Mouse (Mus musculus) adrenal gland, adult 18-20 months (tissue): ENCODE measurements around the gene Agbl4. TPM values are rescaled to one million over a fixed set of nuclear protein-coding genes. Genes with fewer than 3 reads are reported as not detected.
"Not testable (repeated sequence)": the region's sequence is repeated elsewhere in the genome, so short reads cannot be mapped to it uniquely, and the experiment has no call there.

Experiments used
- DNase-seq, 2 experiments: peaks; one replicate each; pipeline ENCODE4 v3.0.0; 2021 to 2022; ENCODE audit warnings: low spot score in 2 of 2
- total RNA-seq, 2 experiments: library from RNA; stranded (reverse); gene quantifications; 1 replicate in 1 of 2; 2 replicates in 1 of 2; pipeline ENCODE4 v1.2.3; 2021

The Agbl4 gene
- total RNA-seq, 2 experiments from 2014 or later: 0.96 to 1.3 TPM

- DNase-seq: no peak
Observed at GRCm38 (mm10) chr4:110916061-110916460, 518.6 kb downstream of the Agbl4 start.

GRCm38 (mm10) chr4:110916565-110916964 lies 519.1 kb downstream of the Agbl4 start:
- no peak for DNase-seq

- DNase-seq: no peak
Observed at GRCm38 (mm10) chr4:110921013-110921412, 523.6 kb downstream of the Agbl4 start.

DNA sequence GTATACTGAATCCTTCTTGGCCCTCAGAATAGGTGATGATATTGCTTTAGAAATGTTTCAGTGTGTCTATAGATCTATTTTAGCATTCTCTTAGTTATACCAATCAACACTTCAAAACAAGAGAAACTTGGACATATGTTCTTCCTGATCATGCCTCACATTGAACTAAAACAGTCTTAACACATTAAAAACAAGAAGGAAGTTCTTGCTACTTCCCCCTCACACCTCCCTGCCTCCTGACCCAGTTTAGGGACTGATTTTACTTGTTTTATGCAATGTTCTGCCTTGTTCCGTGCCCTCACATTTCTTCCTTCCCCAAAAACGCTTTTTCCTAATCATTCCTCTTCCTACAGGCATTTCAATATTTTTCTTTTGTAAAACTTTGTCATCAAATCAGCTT lies 604.2 kb downstream of the Agbl4 start:
- DNase-seq: no peak

DNA sequence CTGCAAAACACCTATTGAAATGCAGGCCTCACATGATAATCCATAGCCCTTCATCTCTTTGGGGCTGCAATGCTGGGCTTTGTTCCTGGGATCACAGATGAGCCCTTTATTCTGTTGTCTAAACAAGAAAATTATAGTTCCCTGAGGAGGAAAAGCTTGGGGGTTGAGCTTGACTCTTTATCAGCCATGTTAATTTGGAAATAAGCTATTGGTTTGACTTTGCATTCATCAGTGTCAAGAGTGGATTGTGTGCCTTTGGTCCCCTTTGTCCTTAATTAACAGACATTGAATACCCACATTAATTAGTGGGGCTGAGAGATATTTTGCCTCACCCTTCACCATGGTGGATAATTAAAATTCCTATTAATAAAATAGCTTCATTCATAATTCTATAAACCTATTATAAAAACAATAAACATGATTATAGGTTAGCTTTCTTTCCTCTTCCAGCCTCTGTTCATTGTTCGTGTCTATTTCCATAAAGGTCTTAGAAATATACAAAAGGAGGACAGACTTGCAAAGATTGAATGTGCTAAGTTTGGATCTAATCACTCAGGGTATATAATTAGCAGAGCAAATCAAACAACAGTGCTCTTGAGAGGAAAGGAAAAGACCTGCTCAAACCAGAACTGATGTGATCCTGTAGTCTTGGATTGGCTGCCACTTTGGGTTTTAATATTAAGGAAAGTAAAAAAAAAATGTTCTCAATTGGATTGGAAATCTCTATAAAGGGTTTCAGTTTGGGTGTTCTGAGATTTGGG lies 607.4 kb downstream of the Agbl4 start:
- DNase-seq: no peak

DNA sequence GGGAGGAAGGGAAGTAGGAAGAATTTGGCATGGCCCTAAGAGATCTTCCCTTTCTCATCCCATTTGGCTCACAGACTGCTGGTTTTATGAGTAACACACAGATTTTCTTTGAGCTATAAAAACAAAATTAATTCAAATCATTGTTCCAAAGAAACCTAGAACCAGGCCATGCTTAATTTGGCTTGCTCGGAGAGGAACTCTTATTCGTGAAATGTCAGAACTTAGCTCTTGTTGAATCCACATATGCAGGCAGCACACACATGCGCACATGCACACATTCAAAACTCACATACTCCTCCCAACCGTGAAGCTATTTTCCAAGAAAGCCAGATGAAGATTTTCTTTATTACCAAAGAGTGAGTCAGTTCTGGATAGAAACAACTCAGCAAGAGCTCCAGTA lies 621.9 kb downstream of the Agbl4 start:
- DNase-seq: no peak

DNA sequence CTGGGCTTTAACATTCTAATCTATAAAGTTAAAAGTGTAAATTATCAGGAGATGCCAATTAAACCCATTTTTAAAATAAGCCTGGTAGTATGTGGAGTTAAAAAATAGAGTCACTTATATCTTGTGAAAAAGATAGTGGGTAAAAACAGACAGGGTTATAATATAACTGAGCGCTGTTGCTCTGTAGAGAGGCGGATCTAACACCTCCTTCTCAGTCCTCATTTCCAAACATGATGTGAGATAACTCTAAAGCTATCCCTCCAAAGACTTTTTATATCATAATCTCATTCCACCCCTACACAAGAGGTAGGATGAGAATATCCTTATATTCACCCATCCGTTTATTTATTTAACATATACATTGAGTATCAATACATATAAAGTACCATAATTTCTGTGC lies 669.9 kb downstream of the Agbl4 start:
- DNase-seq: no peak

DNA sequence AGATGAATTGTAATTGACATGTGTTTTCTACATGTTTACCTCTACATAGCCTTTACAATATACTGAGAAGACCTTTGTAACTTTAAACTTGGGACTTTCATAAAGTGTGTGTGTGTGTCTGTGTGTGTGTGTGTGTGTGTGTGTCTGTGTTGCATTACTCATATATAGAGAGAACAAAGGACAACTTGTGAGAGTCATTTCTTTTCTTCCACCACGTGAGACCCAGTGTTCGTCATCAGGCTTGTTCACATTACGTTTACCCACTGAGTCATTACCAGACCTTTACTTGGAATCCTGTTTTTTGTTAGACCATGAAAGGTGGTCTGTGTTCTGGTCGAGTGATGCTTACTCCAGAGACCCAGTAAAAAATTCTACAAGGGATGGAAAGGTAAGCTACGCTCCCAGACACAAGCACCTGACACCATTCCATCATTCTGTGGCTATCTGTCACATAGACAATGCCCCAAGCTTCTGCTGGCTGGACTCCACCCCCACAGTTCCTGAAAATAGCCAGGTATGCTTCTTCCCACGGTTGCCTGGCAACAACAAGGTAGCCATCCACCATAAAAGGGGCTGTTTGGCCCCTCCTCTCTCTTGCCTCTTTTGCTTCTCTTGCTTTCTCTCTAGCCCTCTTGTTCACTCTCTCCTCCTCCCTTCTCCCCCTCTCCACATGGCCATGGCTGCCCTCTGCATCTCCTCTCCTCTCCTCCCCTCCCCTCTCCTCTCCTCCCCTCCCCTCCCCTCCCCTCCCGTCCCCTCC lies 676.5 kb downstream of the Agbl4 start:
- DNase-seq: no peak

- no peak for DNase-seq
Observed at GRCm38 (mm10) chr4:111074701-111075154, 677.3 kb downstream of the Agbl4 start.

DNA sequence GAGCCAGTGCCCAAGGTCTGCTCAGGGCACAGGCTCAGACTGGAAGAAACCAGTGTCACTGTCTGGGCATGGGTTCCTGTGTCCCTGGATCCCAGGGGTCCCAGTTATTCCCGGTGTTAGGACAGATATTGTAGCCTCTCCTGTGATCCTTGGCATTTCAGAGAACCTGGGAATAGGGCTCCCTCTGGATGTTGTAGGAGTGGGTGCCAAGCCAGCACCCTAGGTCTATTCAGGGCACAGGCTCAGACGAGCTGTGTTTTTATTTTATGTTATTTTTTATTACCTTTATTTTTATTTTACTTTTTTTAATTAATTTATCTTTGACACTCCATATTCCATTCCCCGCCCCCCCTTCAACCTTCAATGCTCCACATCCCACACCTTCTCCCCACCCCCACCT lies 680.3 kb downstream of the Agbl4 start:
- no peak for DNase-seq

GRCm38 (mm10) chr4:111085330-111085729 lies 687.9 kb downstream of the Agbl4 start:
- DNase-seq: no peak

DNA sequence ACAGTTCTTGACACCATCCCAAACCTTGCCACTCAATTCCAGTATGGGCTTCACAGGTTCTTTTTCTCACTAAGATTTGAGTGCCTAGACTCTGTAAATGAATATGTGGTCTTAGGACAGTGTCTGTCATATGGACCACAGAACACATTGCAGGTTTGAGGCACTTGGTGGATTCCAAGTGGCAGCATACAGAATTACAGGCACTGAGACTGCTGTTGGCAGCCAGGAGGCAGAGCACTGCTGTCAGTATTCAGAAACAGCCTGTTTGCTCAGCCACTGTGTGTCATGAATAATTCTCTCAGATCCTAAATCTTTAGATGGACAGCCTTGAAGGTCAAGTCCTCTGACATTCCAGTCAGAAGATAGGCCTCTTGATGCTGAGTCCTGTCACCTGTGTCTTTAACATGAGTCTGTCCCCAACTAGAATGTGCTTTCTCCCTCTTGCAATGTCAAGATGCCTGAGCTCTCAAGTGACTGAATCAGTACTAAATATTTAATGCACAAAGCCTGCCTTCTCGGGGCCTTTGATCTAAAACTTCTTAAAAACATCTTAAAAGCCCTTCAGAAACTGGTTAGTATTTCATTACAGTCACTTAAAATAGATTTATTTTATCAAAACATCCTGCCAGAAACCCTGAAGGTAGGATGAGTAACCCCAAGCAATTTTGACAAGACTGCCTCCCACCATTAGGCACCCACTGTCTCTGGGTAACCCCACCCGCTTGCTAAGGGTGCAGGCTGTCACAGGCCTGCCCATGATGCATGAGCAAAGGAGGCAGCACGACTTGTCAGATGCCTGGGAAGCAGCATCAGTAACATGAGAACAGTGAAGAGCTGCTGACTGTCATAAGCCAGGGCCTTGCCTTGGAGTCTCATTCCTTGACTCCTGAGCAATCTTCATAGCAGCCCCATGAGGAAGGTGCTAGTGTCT lies 739.0 kb downstream of the Agbl4 start:
- DNase-seq: no peak

DNA sequence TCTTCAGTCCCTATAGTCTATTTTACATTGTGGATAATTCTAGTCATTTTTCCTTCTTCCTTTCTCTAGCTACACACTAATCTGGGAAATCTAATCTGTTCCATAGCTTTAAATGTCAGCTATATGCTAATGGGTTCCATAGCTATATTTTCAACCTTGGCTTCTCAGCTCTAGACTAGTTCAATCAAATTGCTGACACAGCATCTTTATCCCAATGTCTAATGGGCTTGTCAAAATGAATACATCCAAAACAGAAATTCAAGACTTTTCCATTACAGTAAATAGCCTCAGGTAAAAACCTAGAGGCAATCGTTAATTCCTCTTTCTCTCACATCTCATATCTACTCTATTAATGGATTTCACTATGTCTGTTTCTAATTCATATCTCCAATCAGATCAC lies 750.3 kb downstream of the Agbl4 start:
- no peak for DNase-seq

DNA sequence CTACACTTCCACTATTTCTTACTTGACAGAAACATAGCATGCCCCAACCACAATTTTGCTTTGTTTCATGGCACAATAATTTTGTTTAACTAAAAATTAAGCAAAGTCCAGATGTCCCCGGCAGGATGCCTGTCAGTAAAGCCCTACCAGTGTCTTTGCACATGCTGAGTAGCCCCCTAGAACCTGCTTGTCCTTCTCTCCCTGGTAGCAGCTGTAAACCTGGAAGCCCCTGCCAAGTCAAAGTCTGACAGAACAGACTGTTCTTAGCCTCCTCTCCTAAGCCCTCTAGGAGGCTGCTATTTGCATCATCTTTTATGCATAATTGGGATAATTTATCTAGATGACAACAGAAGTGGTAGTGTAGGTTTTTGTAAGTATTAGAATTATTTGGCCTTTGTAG lies 758.4 kb downstream of the Agbl4 start:
- DNase-seq: no peak

DNA sequence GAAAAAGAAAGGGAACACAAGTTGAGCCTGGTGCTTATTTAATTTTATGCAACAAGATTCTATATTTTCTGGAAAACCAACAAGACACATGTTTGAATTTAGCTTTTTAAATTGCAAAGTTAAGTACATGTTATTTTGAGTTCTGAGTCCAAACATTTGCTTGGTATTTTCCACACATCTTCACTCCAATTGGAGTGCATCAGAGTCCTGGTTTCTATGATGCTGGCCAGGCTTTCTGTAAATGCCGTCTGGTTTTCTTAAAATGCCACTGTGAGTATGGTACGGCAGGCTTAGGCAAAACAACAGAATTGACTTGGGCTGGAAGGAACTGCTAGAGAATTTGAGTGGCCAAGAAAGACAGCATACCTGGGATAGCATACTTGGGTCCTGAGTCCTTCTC lies 784.0 kb downstream of the Agbl4 start:
- no peak for DNase-seq

GRCm38 (mm10) chr4:111200100-111200499 lies 802.6 kb downstream of the Agbl4 start:
- no peak for DNase-seq

DNA sequence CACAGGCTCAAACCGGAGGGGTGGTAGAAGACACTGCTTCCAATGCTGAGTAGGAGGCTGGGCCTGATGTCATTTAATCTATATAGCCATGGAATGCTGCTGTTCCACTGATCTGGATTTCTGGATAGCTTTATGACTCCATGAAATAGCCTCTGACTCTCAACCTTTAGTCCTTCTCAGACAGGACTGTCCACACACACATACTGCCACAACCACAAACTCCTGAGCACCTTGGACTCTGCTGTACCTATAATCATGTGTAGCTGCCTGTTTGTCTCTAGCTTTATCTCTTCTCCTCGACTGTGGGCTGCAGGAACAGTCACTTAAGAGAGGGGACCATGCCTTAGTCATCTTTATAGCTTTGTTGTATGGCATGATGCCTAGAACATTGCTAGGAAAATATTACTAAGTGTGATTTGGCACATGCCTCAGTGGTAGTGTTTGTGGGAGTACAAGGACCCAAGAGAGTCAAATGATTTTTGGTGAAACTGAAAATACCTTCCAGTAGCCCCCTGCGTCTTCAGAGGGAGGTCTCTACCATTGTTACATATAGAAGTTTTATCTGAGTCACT lies 817.8 kb downstream of the Agbl4 start:
- no peak for DNase-seq

DNA sequence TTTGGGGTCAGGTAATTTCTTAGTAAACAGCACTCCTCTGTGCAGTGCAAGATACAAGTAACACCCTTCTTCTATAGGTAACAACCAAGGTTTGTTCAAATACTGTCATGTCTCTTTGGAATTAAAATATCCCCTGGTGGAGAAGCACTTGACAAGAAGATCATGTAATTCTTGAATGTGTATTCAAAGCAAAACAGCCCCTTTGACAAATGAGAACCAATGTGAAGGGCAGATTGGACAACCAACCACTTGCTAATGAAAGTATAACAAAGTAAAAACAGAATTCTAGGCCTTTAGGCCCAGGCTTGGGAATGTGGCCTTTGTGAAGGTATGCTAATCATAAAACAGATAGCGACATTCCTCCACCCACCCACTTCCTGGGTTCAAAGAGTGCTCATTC lies 821.6 kb downstream of the Agbl4 start:
- not testable (repeated sequence) for DNase-seq

- DNase-seq: not testable (repeated sequence)
Observed at GRCm38 (mm10) chr4:111219543-111219942, 822.1 kb downstream of the Agbl4 start.

DNA sequence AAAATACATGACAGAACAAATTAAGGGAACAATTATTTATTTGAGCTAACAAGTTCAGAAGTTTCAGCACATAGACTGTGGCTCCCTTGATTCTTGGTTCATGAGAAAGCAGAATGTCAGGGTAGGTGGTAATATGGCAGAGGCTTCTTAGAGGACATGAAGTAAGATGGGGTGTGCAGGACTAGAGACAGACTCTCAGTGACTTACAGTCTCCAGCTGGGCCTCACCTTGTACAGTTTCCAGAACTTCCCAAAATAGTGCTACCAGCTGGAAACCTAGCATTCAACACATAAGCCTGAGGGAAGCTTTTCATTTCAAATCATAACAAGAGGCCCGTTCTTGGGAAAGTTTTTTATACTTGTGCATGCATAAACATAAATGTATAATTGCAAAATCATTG lies 836.4 kb downstream of the Agbl4 start:
- DNase-seq: no peak

DNA sequence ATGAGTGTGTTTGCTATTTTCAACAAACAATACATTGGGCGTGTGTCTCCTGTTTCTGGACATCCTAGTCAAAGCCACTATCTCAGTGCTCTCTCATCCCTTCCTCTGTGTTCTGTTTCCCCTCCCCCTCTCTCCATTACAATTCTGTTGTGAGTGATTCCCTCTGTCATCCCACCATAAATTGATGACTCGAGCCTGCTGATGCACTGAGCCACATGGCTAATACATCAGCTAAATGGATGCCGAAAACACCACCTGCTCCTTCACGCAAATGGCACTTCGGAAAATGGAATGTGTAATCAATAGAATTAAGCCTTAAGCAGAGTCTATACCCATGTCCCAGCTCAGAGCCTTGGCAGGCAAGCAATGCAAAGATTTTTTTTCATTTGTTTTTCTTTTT lies 854.5 kb downstream of the Agbl4 start:
- DNase-seq: no peak
